Mouse (Mus musculus) liver, postnatal 0 days (tissue): ENCODE measurements around the gene Gata1.

Source experiments
- CTCF ChIP-seq: sonication (generic); IDR thresholded peaks from 2 replicates; pipeline ENCODE4 v1.5.1; 2016; ENCODE audit warnings: antibody characterized with exemption, low read depth
- EP300 ChIP-seq: IDR thresholded peaks from 2 replicates; pipeline ENCODE4 v1.6.1; 2016; ENCODE audit warnings: antibody characterized with exemption, low read depth, mild to moderate bottlenecking

DNA sequence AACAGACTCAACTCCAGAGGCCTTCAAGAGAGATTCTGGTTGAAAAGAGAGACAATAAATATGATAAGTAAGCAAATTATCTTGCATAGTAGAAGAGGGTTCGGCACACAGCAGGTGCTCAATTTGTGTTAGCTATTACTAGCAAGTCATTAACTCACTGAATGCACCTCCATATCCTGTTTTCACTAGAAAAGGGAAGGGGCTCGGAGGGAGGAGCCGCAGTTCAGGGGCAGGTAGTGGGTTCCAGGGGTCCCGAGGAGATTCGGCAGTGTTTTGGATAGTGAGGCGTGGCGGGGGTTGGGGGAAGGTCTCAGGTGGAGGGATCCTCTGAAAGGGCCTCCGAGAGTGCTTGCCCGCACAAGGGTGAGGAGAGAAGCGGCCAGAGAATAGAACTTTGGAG, 50.8 kb downstream of the Gata1 start:
- TF ChIP-seq CTCF (no peak), EP300 (no peak)
